Mouse (Mus musculus) C2C12 (cell line): ENCODE data around the gene Kif6. TPM values are rescaled to one million over a fixed set of nuclear protein-coding genes. Genes with fewer than 3 reads are reported as not detected.

ENCODE experiments used
- H3K27me3 ChIP-seq: one replicate; pipeline ENCODE4 v1.6.1; 2011; ENCODE audit not compliant: control insufficient read depth, insufficient read depth, insufficient read length
- H3K36me3 ChIP-seq: one replicate; pipeline ENCODE4 v1.6.1; 2011; ENCODE audit not compliant: control insufficient read depth, insufficient read depth
- H3K4me3 ChIP-seq: one replicate; pipeline ENCODE4 v1.5.1; 2011; ENCODE audit warnings: mild to moderate bottlenecking, control low read depth; ENCODE audit not compliant: poor library complexity, insufficient read depth, severe bottlenecking
- H3K79me2 ChIP-seq: one replicate; pipeline ENCODE4 v1.6.1; 2011; ENCODE audit not compliant: control insufficient read depth, insufficient read depth
- H3K79me3 ChIP-seq: one replicate; pipeline ENCODE4 v1.6.1; 2011; ENCODE audit warnings: low read depth, control low read depth
- H3ac ChIP-seq: one replicate; pipeline ENCODE3; 2011; ENCODE audit warnings: low read depth; ENCODE audit not compliant: control insufficient read depth, insufficient read length
- CEBPB ChIP-seq: IDR thresholded peaks from one replicate; pipeline ENCODE4 v1.6.1; 2011; ENCODE audit warnings: low read depth, mild to moderate bottlenecking, control low read depth, moderate library complexity
- CTCF ChIP-seq: IDR thresholded peaks from one replicate; pipeline ENCODE4 v1.5.1; 2011; ENCODE audit not compliant: control insufficient read depth, insufficient read depth, insufficient read length
- FOSL1 ChIP-seq: IDR thresholded peaks from one replicate; pipeline ENCODE4 v1.8.0; 2011; ENCODE audit warnings: mild to moderate bottlenecking, low read length; ENCODE audit not compliant: poor library complexity, insufficient read depth, severe bottlenecking
- MAX ChIP-seq: IDR thresholded peaks from one replicate; pipeline ENCODE4 v1.6.1; 2011; ENCODE audit warnings: mild to moderate bottlenecking, control low read depth
- MYOD1 ChIP-seq: IDR thresholded peaks from one replicate; pipeline ENCODE4 v1.6.1; 2011; ENCODE audit warnings: low read depth; ENCODE audit not compliant: control insufficient read depth, insufficient read length
- MYOG ChIP-seq: IDR thresholded peaks from one replicate; pipeline ENCODE4 v1.6.1; 2011; ENCODE audit not compliant: control insufficient read depth, insufficient read length; ENCODE audit errors: extremely low read depth
- USF1 ChIP-seq: IDR thresholded peaks from one replicate; pipeline ENCODE4 v1.6.1; 2011; ENCODE audit warnings: low read depth, mild to moderate bottlenecking, control low read depth, moderate library complexity
- polyA plus RNA-seq: library from polyadenylated mRNA; unstranded; fragments of >200 nt; fragmentation: generic; extraction: Trizol; gene quantifications from one replicate; pipeline ENCODE4 v1.2.1, GENCODE M21; 2012; ENCODE audit warnings: missing spikeins

Kif6 gene
- polyA plus RNA-seq, 1 experiment, result 0.27 TPM

DNA sequence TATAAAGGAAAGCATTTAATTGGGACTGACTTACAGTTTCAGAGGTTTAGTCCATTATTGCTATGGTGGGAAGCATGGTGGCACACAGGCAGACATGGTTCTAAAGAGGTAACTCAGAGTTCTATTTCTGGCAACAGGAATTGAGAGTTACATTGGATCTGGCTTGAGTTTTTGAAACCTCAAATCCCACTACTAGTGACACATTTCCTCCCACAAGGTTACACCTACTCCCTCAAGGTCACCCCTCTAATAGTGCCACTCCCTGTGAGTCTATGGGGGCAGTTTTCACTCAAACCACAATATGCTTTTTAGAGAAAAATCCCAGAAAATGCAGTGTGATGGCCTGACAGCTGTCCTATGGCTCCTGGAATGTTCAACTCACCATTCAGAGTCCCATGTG, 344.1 kb downstream of the Kif6 start:
- H3K4me3 ChIP-seq, result no peak overlapping the region
- no peak overlapping the region for H3ac ChIP-seq
- H3K79me3 ChIP-seq, result no peaks in the 10 kb centered on the region
- no peaks in the 10 kb centered on the region for H3K27me3 ChIP-seq
- no peaks in the 10 kb centered on the region for H3K36me3 ChIP-seq
- TF ChIP-seq CTCF (no peak), FOSL1 (no peak), USF1 (no peak), CEBPB (no peak), MYOG (no peak), MAX (no peak), MYOD1 (no peak)
- no peaks in the 10 kb centered on the region for H3K79me2 ChIP-seq

Other genes starting within 250 kb of the Kif6 start
- gene Mocs1, start 186.8 kb upstream of the Kif6 start, polyA plus RNA-seq, result 13.7 TPM
- 1.5 TPM for gene Daam2, start 50.8 kb upstream of the Kif6 start, polyA plus RNA-seq